Mouse (Mus musculus) T-helper 2 cell (primary cell): Measurements from ENCODE around the gene Smchd1.
"Not testable (repeated sequence)": the region's sequence is repeated elsewhere in the genome, so short reads cannot be mapped to it uniquely, and the experiment has no call there.

Experiments used
- in situ Hi-C: fragments of 300-600 bp; cut with MboI, MseI; formaldehyde crosslinking; loops from one replicate; pipeline ENCODE4 v1.15.1; 2025; ENCODE audit warnings: high pct_unique_total_duplicates

The Smchd1 gene

GRCm38 (mm10) chr17:71445191-71445590 lies 30.0 kb downstream of the Smchd1 start:
- in situ Hi-C loops = no loop called here

GRCm38 (mm10) chr17:71444718-71445117 lies 30.4 kb downstream of the Smchd1 start:
- in situ Hi-C loops = no loop called here

- in situ Hi-C loops = no loop called here
Measured at GRCm38 (mm10) chr17:71444126-71444525, 31.0 kb downstream of the Smchd1 start.

GRCm38 (mm10) chr17:71443273-71443672 lies 31.9 kb downstream of the Smchd1 start:
- in situ Hi-C loops = no loop called here

- in situ Hi-C loops = not testable (repeated sequence)
Measured at GRCm38 (mm10) chr17:71422502-71422901, 52.6 kb downstream of the Smchd1 start.

- in situ Hi-C loops = not testable (repeated sequence)
Measured at GRCm38 (mm10) chr17:71419448-71419847, 55.7 kb downstream of the Smchd1 start.

- in situ Hi-C loops = no loop called here
Measured at GRCm38 (mm10) chr17:71417008-71417407, 58.1 kb downstream of the Smchd1 start.

GRCm38 (mm10) chr17:71387401-71387800 lies 87.7 kb downstream of the Smchd1 start:
- in situ Hi-C loops = loop anchor here (25.0 kb wide), 1 partner anchor 250 kb away; no protein-coding TSS in a partner anchor

GRCm38 (mm10) chr17:71380346-71380745 lies 94.8 kb downstream of the Smchd1 start:
- in situ Hi-C loops = loop anchor here (25.0 kb wide), 1 partner anchor 257 kb away; no protein-coding TSS in a partner anchor

GRCm38 (mm10) chr17:71377901-71378300 lies 97.2 kb downstream of the Smchd1 start:
- in situ Hi-C loops = loop anchor here (25.0 kb wide), 1 partner anchor 259 kb away; no protein-coding TSS in a partner anchor

- in situ Hi-C loops = no loop called here
Measured at GRCm38 (mm10) chr17:71355526-71355925, 119.6 kb downstream of the Smchd1 start.

- in situ Hi-C loops = no loop called here
Measured at GRCm38 (mm10) chr17:71354205-71354604, 120.9 kb downstream of the Smchd1 start.

GRCm38 (mm10) chr17:71348188-71348587 lies 127.0 kb downstream of the Smchd1 start:
- in situ Hi-C loops = no loop called here

- in situ Hi-C loops = no loop called here
Measured at GRCm38 (mm10) chr17:71342006-71342405, 133.1 kb downstream of the Smchd1 start.

GRCm38 (mm10) chr17:71338627-71339026 lies 136.5 kb downstream of the Smchd1 start:
- in situ Hi-C loops = no loop called here

- in situ Hi-C loops = no loop called here
Measured at GRCm38 (mm10) chr17:71337546-71337945, 137.6 kb downstream of the Smchd1 start.

GRCm38 (mm10) chr17:71336421-71336820 lies 138.7 kb downstream of the Smchd1 start:
- in situ Hi-C loops = no loop called here

- in situ Hi-C loops = no loop called here
Measured at GRCm38 (mm10) chr17:71332298-71332697, 142.8 kb downstream of the Smchd1 start.

GRCm38 (mm10) chr17:71320731-71321130 lies 154.4 kb downstream of the Smchd1 start:
- in situ Hi-C loops = not testable (repeated sequence)

- in situ Hi-C loops = no loop called here
Measured at GRCm38 (mm10) chr17:71319361-71319760, 155.8 kb downstream of the Smchd1 start.

GRCm38 (mm10) chr17:71317571-71317970 lies 157.6 kb downstream of the Smchd1 start:
- in situ Hi-C loops = no loop called here

GRCm38 (mm10) chr17:71314315-71314714 lies 160.8 kb downstream of the Smchd1 start:
- in situ Hi-C loops = no loop called here

- in situ Hi-C loops = no loop called here
Measured at GRCm38 (mm10) chr17:71311340-71312171, 163.6 kb downstream of the Smchd1 start, which contains the start of gene Emilin2. Gene Emilin2 (minus strand): TSS chr17:71311978.
